Mouse (Mus musculus) neutrophil, adult 5-6 weeks (primary cell): ENCODE data around the gene Sh3bgr. TPM values are rescaled to one million over a fixed set of nuclear protein-coding genes. Genes with fewer than 3 reads are reported as not detected.

Experiments
- ATAC-seq: fragments of 151-379, 151-347 bp; 2 replicates; pipeline ENCODE4 v1.8.0; 2017; ENCODE audit warnings: mild to moderate bottlenecking, moderate TSS enrichment; ENCODE audit not compliant: insufficient number of reproducible peaks, poor library complexity, low FRiP score, severe bottlenecking; ENCODE audit errors: extremely low read depth
- total RNA-seq: library from RNA; stranded (forward); fragments of 200-1000 nt; gene quantifications from 2 replicates; pipeline ENCODE4 v1.2.3, GENCODE M21; 2017

Gene Sh3bgr
- total RNA-seq, 1 experiment from 2014 or later = not detected

- no peak for ATAC-seq
Measured at GRCm38 (mm10) chr16:96276596-96276995, 76.3 kb downstream of the Sh3bgr start.

Other genes with a start within 250 kb of the Sh3bgr start
- 9.8 and 20.6 TPM in 2 replicates for gene Psmg1, start 209.5 kb upstream of the Sh3bgr start, total RNA-seq
- gene Brwd1, start 117.9 kb upstream of the Sh3bgr start, total RNA-seq = 507 and 521 TPM in 2 replicates
- gene Hmgn1, start 72.7 kb upstream of the Sh3bgr start, total RNA-seq = 97.1 and 160 TPM in 2 replicates
- gene Wrb, start 55.0 kb upstream of the Sh3bgr start, total RNA-seq = 6.6 and 8.2 TPM in 2 replicates
- not detected in 2 replicates for gene Lca5l, start 8.2 kb upstream of the Sh3bgr start, total RNA-seq
- gene B3galt5, start 35.4 kb downstream of the Sh3bgr start, total RNA-seq = 0.12 TPM in 1 of 2 replicates, not detected in the other
- 4.1 and 7.4 TPM in 2 replicates for gene Itgb2l, start 243.2 kb downstream of the Sh3bgr start, total RNA-seq